ENCODE assay signal across 16 mouse cellular contexts in the genomic region with DNA sequence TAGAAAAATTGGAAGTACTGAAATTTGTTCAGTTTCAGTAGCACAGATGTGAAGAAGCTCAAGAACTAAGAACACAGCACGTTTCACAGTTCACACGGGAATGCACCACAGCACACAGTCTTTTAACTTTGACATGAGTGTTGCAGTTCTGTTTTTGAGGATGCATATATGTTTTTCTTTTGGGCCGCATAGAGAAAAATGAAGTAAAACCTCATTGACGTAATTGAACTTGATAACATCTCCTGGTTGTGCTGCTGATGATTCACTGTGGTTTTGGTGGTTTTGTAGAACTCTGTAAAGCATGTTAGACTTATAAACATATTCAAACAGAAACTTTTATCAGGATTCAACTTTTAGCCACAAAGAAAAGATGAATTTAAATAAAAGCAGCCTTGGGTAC.
DNase-seq lines count a peak whose midpoint lies in the region; ATAC-seq and TF ChIP-seq lines count a peak whose summit lies in the region.
"Had no signal": no experiment of that assay in that cellular context is flagged by ENCODE, and none has a peak within 500 bp of the region (broad histone marks: within the 10 kb centered on the region; RNA-seq: fewer than 3 reads in every experiment).

No protein-coding gene starts in this region.

- TF ChIP-seq POLR2A in myocyte (IDR thresholded peaks at IDR 0.05; ENCODE audit: insufficient read length, low read depth), result no peak

- 72% methylated on average over 4 of the region's 4 CpGs for WGBS in hindbrain, embryonic 12.5 days
- 77% methylated on average over 4 of the region's 4 CpGs for whole genome bisulfite sequencing in stomach, postnatal 0 days

- no peaks in the 10 kb centered on the region for H3K36me3 ChIP-seq in myocyte (ENCODE audit: control insufficient read depth, insufficient read depth)
- H3K36me3 ChIP-seq in hindbrain, embryonic 12.5 days, result no peaks in the 10 kb centered on the region
- H3K36me3 ChIP-seq in stomach, postnatal 0 days (ENCODE audit: control insufficient read depth, insufficient read depth, low read length), result no peaks in the 10 kb centered on the region
- H3K36me3 ChIP-seq: embryonic facial prominence, embryonic 13.5 days; kidney, embryonic 15.5 days had no signal

- H3K4me2 ChIP-seq in myocyte (ENCODE audit: low read depth), result peak overlapping the region; percentile 68
- no peak overlapping the region for H3K4me2 ChIP-seq in hindbrain, embryonic 12.5 days (replicated peaks)
- H3K4me2 ChIP-seq in stomach, postnatal 0 days (replicated peaks; ENCODE audit: low read depth), result no peak overlapping the region
- H3K4me2 ChIP-seq: embryonic facial prominence, embryonic 13.5 days; kidney, embryonic 15.5 days; lung, embryonic 14.5 days had no signal

- no peak for TF ChIP-seq CTCF in stomach, postnatal 0 days (IDR thresholded peaks at IDR 0.05; ENCODE audit: low read depth)

- no peaks in the 10 kb centered on the region for H3K9me3 ChIP-seq in hindbrain, embryonic 12.5 days (replicated peaks)
- no peaks in the 10 kb centered on the region for H3K9me3 ChIP-seq in stomach, postnatal 0 days (ENCODE audit: control insufficient read depth, low read length)
- H3K9me3 ChIP-seq: embryonic facial prominence, embryonic 13.5 days; kidney, embryonic 15.5 days had no signal

- H3K27ac ChIP-seq in hindbrain, embryonic 12.5 days, result no peak overlapping the region
- no peak overlapping the region for H3K27ac ChIP-seq in stomach, postnatal 0 days (replicated peaks)
- H3K27ac ChIP-seq: embryonic facial prominence, embryonic 13.5 days; gastrocnemius, adult 2 months; kidney, embryonic 15.5 days; left cerebral cortex, adult 2 months had no signal

- no peak for TF ChIP-seq EP300 in stomach, postnatal 0 days (optimal IDR thresholded peaks at IDR 0.05)

- intact Hi-C loops in heart, postnatal 36 days (cut with DNase I), result no loop called here

- H3ac ChIP-seq in myocyte (ENCODE audit: control insufficient read depth, insufficient read length), result no peak overlapping the region

- peak; percentile 96 for ATAC-seq in CD4-positive, CD25-positive, alpha-beta regulatory T cell, adult 4 months
- ATAC-seq in erythroid progenitor cell, adult 5-6 weeks (replicated peaks; ENCODE audit: low FRiP score, poor library complexity, severe bottlenecking), result 0 out of 2 replicates have a peak, but pooled peaks have one; percentile 14
- no peak for ATAC-seq in hindbrain, embryonic 12.5 days (ENCODE audit: low FRiP score)
- no peak for ATAC-seq in stomach, postnatal 0 days (ENCODE audit: low FRiP score, low TSS enrichment)

- no peak overlapping the region for H3K9ac ChIP-seq in hindbrain, embryonic 12.5 days
- no peak overlapping the region for H3K9ac ChIP-seq in stomach, postnatal 0 days (ENCODE audit: low read length)
- H3K9ac ChIP-seq: embryonic facial prominence, embryonic 13.5 days; kidney, embryonic 15.5 days; lung, embryonic 14.5 days had no signal

- H3K4me1 ChIP-seq in hindbrain, embryonic 12.5 days, result no peaks in the 10 kb centered on the region
- no peaks in the 10 kb centered on the region for H3K4me1 ChIP-seq in stomach, postnatal 0 days (replicated peaks; ENCODE audit: control insufficient read depth, insufficient read depth)
- H3K4me1 ChIP-seq: embryonic facial prominence, embryonic 13.5 days; kidney, embryonic 15.5 days had no signal

- H3K4me3 ChIP-seq in myocyte, result no peak overlapping the region
- H3K4me3 ChIP-seq in hindbrain, embryonic 12.5 days, result no peak overlapping the region
- no peak overlapping the region for H3K4me3 ChIP-seq in stomach, postnatal 0 days (ENCODE audit: low read depth, low read length)
- H3K4me3 ChIP-seq: embryonic facial prominence, embryonic 13.5 days; gastrocnemius, adult 2 months; kidney, embryonic 15.5 days; left cerebral cortex, adult 2 months had no signal

- H3K79me2 ChIP-seq in myocyte (ENCODE audit: control insufficient read depth, insufficient read depth), result peaks cover 3% of the 10 kb centered on the region

- H3K27me3 ChIP-seq in myocyte (ENCODE audit: control insufficient read depth, insufficient read depth, insufficient read length), result no peaks in the 10 kb centered on the region
- H3K27me3 ChIP-seq in hindbrain, embryonic 12.5 days, result no peaks in the 10 kb centered on the region
- H3K27me3 ChIP-seq in stomach, postnatal 0 days (ENCODE audit: control insufficient read depth, insufficient read depth, low read length), result no peaks in the 10 kb centered on the region
- H3K27me3 ChIP-seq: embryonic facial prominence, embryonic 13.5 days; kidney, embryonic 15.5 days had no signal

- peak; percentile 26 for DNase-seq in heart, adult 8-10 months (ENCODE audit: low spot score)
- no peak for DNase-seq in heart, postnatal 36 days
- no peak for DNase-seq in kidney, postnatal 4 days
- no peak for DNase-seq in stomach, postnatal 0 days (ENCODE audit: low spot score)
- DNase-seq: adrenal gland, adult 8-10 months; cerebellum, adult 11-12 months; gastrocnemius, adult 2 months; heart, postnatal 10 days; lung, embryonic 14.5 days had no signal

TF ChIP-seq in myocyte, 11 proteins besides CTCF, POLR2A, EP300 and RAD21:
- TF ChIP-seq CEBPB (IDR thresholded peaks at IDR 0.05; ENCODE audit: insufficient read depth, poor library complexity, severe bottlenecking), result 0 out of 2 replicates have a peak, but pooled peaks have one; percentile 2
- no peak for TF ChIP-seq MAX (IDR thresholded peaks at IDR 0.05; ENCODE audit: low read depth)

Comparison
In these comparisons a context has a peak if more than half of its experiments do, and no peak if none do; other contexts are left out.
1. ATAC-seq: peak in CD4-positive, CD25-positive, alpha-beta regulatory T cell, adult 4 months (single experiment) and erythroid progenitor cell, adult 5-6 weeks (single experiment); none in hindbrain, embryonic 12.5 days (single experiment) and stomach, postnatal 0 days (single experiment).